Mouse (Mus musculus): Measurements from ENCODE around the gene Gm17349. TPM values are rescaled to one million over a fixed set of nuclear protein-coding genes. Genes with fewer than 3 reads are reported as not detected.

Gm17349 gene
- total RNA-seq, 2 experiments from 2014 or later: not detected

DNA sequence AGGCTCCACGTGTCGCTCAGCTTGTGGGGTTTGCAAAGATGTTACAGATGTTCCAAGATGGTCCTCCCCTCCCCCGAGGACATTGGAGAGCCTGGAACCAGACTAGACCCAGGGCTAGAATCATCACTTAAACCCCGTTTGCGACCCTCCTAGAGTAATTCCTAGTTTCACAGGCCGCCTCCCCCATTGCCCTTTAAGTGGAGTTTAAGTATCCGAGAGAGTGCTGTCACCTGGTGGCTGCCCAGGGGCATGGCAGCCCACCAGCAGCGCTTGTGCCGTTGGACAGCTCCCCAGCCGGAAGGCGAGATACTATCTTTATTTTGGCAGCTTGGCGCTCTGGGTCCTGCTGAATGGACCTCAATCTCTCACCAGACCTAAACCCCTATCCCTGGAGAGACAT, 36.4 kb downstream of the Gm17349 start:
- intact Hi-C loops (cut with DNase I): loop anchor here (1.0 to 5.0 kb wide), 2 partner anchors 73 to 172 kb away; no protein-coding TSS in a partner anchor
- DNase-seq: peak; percentile 85

DNA sequence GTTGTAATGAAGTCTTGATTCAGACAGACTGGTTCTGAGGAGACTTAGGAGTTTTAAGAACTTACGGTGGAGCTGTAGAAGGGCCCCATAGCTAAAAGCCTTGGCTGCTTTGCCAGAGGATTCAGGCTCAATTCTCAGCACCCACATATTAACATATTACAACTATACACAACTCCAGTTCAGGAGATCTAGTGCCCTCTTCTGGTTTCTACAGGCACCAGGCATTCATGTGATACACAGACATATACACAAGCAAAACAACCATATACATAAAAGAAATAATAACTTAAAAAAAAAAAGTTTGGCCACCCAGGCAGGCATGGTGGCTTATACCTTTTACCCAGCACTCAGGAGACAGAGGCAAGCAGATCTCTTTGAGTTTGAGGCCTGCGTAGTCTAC, 37.7 kb downstream of the Gm17349 start:
- DNase-seq: no peak
- intact Hi-C loops (cut with DNase I): loop anchor here (5.0 kb wide), 1 partner anchor 170 kb away; no protein-coding TSS in a partner anchor

DNA sequence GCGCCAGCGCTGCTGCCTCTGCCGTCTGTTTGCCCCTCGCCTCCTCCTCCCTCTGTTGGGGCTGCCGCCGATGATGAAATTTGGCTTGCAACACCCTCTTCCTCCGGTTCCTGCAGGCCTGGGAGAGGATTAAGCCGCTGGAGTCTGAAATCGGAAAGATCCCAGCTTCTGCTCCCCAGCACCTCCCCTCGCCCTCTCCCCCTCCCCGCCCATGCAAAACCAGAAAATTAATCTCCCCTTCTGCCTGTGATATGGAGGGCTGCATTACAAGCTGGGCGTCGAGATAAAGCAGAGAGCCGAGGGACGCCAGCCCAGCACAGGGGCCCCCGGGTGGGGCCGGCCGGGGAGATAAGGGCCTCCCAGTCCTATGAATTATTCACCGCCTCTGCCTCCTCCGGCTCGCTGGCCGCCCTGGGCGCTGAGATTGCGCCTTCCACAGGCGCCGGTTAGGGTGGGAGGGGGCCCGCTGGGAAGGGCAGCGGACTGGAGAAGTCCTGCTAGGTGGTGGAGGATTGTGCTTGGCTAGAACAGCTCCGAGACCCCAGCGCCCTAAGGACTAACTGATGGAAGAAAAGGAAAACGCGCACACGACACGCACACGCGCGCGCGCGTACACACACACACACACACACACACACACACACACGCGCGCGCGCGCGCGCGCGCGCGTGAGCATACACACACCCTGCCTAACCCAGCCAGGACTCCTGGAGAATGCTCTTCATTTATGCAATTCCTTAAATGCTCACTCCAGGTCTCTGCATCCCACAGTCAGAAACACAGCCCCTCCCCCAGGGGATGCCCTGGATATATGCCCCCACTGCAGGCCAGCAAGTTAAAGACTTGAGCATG, 40.5 kb downstream of the Gm17349 start:
- DNase-seq: peak; percentile 81
- intact Hi-C loops (cut with DNase I): loop anchor here (5.0 kb wide), 1 partner anchor 168 kb away; no protein-coding TSS in a partner anchor

DNA sequence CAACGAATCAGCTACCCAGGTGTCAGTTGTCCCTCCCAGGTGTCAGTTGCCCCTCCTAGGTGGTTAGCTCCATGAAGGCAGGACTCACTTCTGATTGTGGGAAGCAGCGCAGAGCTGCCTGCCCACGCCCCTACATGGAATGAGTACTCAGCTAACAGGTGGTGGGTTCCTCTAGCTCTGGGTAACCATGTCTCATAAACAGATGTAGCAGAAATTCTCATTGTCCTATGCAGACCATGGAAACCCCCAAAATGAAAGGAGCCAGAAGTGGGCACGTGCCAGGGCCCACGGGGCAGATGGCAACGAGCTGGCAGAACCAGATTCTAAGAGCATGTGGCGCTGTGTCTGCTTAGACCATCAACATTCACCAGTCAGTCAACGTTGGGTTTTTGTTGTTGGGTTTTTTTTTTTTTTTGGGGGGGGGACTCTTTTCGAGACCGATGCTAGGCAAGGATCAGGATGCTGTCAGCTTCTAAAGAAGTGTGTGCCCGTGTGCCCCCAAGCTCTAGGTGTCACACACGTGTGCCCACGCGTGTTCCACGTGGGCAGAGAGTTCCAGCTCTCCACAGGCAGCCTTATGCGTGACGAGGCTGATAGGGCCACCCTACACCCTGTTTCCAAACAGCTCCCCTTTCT, 41.2 kb downstream of the Gm17349 start:
- peak; percentile 74 for DNase-seq
- intact Hi-C loops (cut with DNase I): no loop called here

DNA sequence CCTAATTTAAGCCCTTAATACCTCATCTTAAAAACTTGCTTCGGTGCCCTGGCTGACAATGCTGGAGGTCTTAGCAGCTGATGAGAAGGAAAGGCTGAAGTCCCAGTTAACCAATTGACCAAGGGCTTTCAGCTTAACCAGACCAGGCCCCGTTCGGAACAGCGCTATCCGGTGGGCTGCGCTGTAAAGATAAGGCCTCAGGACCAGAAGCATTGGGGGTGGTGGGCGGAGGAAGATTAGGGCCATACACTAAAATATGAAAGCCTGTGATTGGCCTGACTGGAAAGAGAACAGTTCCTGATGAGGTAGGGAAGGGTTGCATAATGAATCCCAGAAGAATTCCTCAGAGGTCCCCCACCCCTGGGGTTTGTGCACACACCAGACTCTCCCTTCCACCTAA, 42.9 kb downstream of the Gm17349 start:
- no peak for DNase-seq
- intact Hi-C loops (cut with DNase I): no loop called here

DNA sequence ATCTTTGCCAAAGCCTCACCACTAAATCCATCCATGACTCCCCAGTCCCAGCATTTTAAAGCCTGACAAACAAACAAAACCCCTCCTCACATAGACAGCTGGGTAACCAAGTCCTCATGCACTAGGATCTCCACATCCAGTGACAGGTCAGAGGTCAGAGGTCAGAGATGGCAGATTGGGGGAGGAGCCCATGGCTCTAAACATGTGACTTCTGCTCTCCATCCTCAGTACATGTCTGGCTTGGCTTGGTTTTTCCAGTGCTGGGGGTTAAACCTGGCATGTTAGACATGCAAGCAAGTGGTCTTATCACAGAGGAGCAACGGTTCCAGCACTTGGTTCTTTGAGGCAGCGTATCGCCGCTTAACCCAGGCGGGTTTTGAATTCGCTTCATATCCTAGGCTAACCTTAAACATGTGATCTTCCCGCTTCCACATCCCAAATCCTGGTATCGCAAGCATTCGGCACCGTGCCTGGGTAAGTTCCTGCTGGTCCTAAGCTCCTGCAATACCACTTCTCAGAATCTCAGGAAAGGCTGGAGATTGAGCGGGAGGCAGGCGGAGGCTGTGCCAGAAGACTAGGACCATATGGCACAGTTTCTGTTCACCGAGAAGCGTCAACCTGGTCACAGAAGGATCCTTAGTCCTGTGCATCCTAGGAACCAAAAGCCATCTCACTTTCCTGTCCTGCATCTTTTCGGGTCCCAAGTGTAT, 44.0 kb downstream of the Gm17349 start:
- intact Hi-C loops (cut with DNase I): no loop called here
- DNase-seq: no peak

DNA sequence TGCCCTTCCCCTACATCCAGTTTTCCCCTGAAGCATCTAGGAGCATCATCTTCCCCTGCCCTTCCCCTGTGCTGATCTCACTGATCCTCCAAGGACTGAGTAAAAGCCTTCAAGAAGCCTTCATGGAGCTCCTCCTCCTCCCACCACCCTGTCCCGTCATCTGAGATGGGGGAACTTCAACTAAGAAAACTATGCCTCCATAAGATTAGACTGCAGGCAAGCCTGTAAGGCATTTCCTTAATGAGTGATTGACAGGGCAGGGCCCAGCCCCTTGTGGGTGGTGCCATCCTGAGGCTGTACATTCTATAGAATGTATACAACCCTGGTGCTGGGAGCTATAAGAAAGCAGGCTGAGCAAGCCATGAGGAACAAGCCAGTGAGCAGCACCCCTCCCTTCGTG, 46.9 kb downstream of the Gm17349 start:
- DNase-seq: no peak
- intact Hi-C loops (cut with DNase I): no loop called here

DNA sequence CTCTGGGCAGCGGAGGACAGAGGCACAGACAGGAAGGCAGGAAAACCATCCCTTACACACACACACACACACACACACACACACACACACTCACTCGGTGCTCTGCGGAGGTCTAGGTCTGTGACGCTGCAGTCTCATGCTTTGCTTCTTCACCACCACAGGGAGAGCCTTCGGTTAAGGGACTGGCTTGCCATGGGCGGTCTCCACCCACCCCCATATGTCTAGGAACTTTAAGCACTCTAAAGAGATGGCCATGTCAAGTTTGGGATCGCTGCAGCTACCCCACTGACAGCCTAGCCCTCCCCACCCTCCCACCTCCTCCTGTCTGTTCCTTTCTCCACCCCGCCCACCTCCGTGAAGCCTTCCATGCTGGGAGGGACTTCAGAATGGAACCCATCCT, 49.3 kb downstream of the Gm17349 start:
- intact Hi-C loops (cut with DNase I): no loop called here
- DNase-seq: no peak

DNA sequence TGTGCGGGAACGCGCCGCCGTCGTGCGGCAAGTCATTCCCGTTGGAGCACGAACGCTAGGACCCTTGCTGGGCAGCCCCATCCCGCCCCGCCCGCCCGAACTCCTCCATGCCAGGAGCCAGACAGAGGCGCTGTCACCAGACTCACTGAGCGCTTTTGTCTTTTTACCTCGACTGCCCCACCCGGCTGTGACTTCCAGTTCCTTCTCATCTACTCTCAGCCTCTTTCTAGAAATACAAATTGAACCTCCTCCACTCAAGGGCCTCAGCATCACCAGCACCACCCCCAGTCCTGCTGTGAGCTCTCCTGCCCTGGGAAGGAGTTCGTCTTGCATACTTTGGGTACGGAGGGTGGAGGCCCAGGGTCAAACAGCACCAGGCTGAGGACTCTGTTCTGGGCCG, 51.4 kb downstream of the Gm17349 start:
- DNase-seq: no peak
- intact Hi-C loops (cut with DNase I): no loop called here

DNA sequence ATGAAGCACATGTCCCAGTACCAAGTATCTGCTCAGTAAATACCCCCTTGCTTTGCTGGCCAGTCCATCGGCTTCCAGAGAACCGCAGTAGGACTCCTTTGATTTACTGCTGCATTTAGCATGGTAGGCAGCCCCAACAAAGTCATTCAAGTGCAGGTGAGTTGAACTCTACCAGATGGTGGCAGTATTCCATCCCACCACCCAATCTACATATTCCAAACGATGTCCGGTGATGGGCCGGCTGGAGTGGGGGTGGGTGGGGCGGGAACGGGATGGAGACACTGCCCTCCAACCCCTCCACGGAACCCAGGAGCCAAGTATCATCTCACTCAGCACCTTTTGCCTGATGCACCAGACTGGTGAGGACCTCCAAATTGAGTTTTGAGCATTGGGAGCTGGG, 52.0 kb downstream of the Gm17349 start:
- no peak for DNase-seq
- intact Hi-C loops (cut with DNase I): no loop called here

Other genes with a start within 250 kb of the Gm17349 start
- 10 to 100 TPM; 39.0 to 39.2 TPM for gene Nckap5l, start 247.7 kb downstream of the Gm17349 start, total RNA-seq (2021)
- gene Bcdin3d, start 230.8 kb downstream of the Gm17349 start, total RNA-seq (2021): 1 to 10 TPM; 7.8 to 8.0 TPM
- 10 to 100 TPM; 53.6 to 65.1 TPM for gene Faim2, start 177.3 kb downstream of the Gm17349 start, total RNA-seq (2021)
- not detected for gene Aqp2, start 126.4 kb downstream of the Gm17349 start, total RNA-seq (2021)
- gene Aqp5, start 114.7 kb downstream of the Gm17349 start, total RNA-seq (2021): 1 to 10 TPM in 1 of 2 experiments, under 1 TPM in 1; 0.28 to 1.1 TPM
- not detected for gene Aqp6, start 104.1 kb downstream of the Gm17349 start, total RNA-seq (2021)
- 10 to 100 TPM; 22.0 to 26.1 TPM for gene Racgap1, start 53.8 kb downstream of the Gm17349 start, total RNA-seq (2021)
- 100 to 1,000 TPM; 101 to 102 TPM for gene Asic1, start 35.1 kb downstream of the Gm17349 start, total RNA-seq (2021)
- gene Smarcd1, start 3.4 kb downstream of the Gm17349 start, total RNA-seq (2021): 100 to 1,000 TPM; 134 to 148 TPM
- gene Gpd1, start 12.0 kb upstream of the Gm17349 start, total RNA-seq (2021): 1 to 10 TPM; 6.7 to 6.8 TPM
- 10 to 100 TPM; 68.0 to 73.4 TPM for gene Cox14, start 20.1 kb upstream of the Gm17349 start, total RNA-seq (2021)
- 10 to 100 TPM; 58.0 to 62.3 TPM for gene Cers5, start 67.4 kb upstream of the Gm17349 start, total RNA-seq (2021)
- 10 to 100 TPM; 13.6 to 15.6 TPM for gene Lima1, start 170.0 kb upstream of the Gm17349 start, total RNA-seq (2021)

All from left cerebral cortex, postnatal 4 days (tissue).